Mouse (Mus musculus): ENCODE measurements at regions not wholly inside any gene's neighbourhood (a gene's known extent, or its start where the extent isn't known, plus 50 kb on each side); places are given as distances from the start of the nearest gene placed in this dataset.

GRCm38 (mm10) chr4:8998606-8999005 lies 759.8 kb upstream of the Car8 start:
- 79% methylated on average over 4 of the region's 4 CpGs for WGBS
- H3K79me2 ChIP-seq (replicated peaks; ENCODE audit: control insufficient read depth, insufficient read depth, low read length) = no peaks in the 10 kb centered on the region
- H3K36me3 ChIP-seq (ENCODE audit: control insufficient read depth, insufficient read depth, low read length) = no peaks in the 10 kb centered on the region
- no peak overlapping the region for H3K4me3 ChIP-seq
- intact Hi-C loops (cut with DNase I) = no loop called here
- TF ChIP-seq POLR2A (IDR thresholded peaks at IDR 0.05; ENCODE audit: insufficient read depth, low read depth, low read length) (no peak), CTCF (IDR thresholded peaks at IDR 0.05) (no peak)
- H3K9ac ChIP-seq (ENCODE audit: low read depth, low read length) = no peak overlapping the region
- no peak overlapping the region for H3K27ac ChIP-seq
- peaks cover 2% of the 10 kb centered on the region; the same call in 1 of the 2 replicates for H3K4me1 ChIP-seq (ENCODE audit: control insufficient read depth, insufficient read depth, low read length)
- no peaks in the 10 kb centered on the region for H3K27me3 ChIP-seq (ENCODE audit: control insufficient read depth, insufficient read depth, low read length)
- DNase-seq = no peak

GRCm38 (mm10) chr4:8992171-8992570 lies 753.3 kb upstream of the Car8 start:
- Histone ChIP-seq H3K4me3 (no peak overlapping the region), H3K27me3 (ENCODE audit: control insufficient read depth, insufficient read depth, low read length) (no peaks in the 10 kb centered on the region), H3K36me3 (ENCODE audit: control insufficient read depth, insufficient read depth, low read length) (no peaks in the 10 kb centered on the region), H3K79me2 (replicated peaks; ENCODE audit: control insufficient read depth, insufficient read depth, low read length) (no peaks in the 10 kb centered on the region), H3K9ac (ENCODE audit: low read depth, low read length) (no peak overlapping the region), H3K27ac (no peak overlapping the region), H3K4me1 (ENCODE audit: control insufficient read depth, insufficient read depth, low read length) (no peaks in the 10 kb centered on the region)
- TF ChIP-seq CTCF (IDR thresholded peaks at IDR 0.05) (no peak), EP300 (IDR thresholded peaks at IDR 0.05; ENCODE audit: insufficient read depth, low read depth, low read length) (no peak), POLR2A (IDR thresholded peaks at IDR 0.05; ENCODE audit: insufficient read depth, low read depth, low read length) (no peak)
- no peak for DNase-seq
- WGBS = 76% methylated on average over 1 of the region's 1 CpGs
- intact Hi-C loops (cut with DNase I) = no loop called here

GRCm38 (mm10) chr4:8990551-8990950 lies 751.7 kb upstream of the Car8 start:
- TF ChIP-seq POLR2A (IDR thresholded peaks at IDR 0.05; ENCODE audit: insufficient read depth, low read depth, low read length) (no peak), EP300 (IDR thresholded peaks at IDR 0.05; ENCODE audit: insufficient read depth, low read depth, low read length) (no peak), CTCF (IDR thresholded peaks at IDR 0.05) (no peak)
- Histone ChIP-seq H3K27me3 (ENCODE audit: control insufficient read depth, insufficient read depth, low read length) (no peaks in the 10 kb centered on the region), H3K4me3 (no peak overlapping the region), H3K27ac (no peak overlapping the region), H3K79me2 (replicated peaks; ENCODE audit: control insufficient read depth, insufficient read depth, low read length) (no peaks in the 10 kb centered on the region), H3K9ac (ENCODE audit: low read depth, low read length) (no peak overlapping the region), H3K4me1 (ENCODE audit: control insufficient read depth, insufficient read depth, low read length) (no peaks in the 10 kb centered on the region), H3K36me3 (ENCODE audit: control insufficient read depth, insufficient read depth, low read length) (no peaks in the 10 kb centered on the region)
- DNase-seq = no peak
- WGBS = 90% methylated on average over 5 of the region's 5 CpGs
- intact Hi-C loops (cut with DNase I) = no loop called here

GRCm38 (mm10) chr4:8989614-8990013 lies 750.8 kb upstream of the Car8 start:
- Histone ChIP-seq H3K79me2 (replicated peaks; ENCODE audit: control insufficient read depth, insufficient read depth, low read length) (no peaks in the 10 kb centered on the region), H3K9ac (ENCODE audit: low read depth, low read length) (no peak overlapping the region), H3K36me3 (ENCODE audit: control insufficient read depth, insufficient read depth, low read length) (no peaks in the 10 kb centered on the region), H3K4me3 (no peak overlapping the region), H3K4me1 (ENCODE audit: control insufficient read depth, insufficient read depth, low read length) (no peaks in the 10 kb centered on the region), H3K27ac (no peak overlapping the region), H3K27me3 (ENCODE audit: control insufficient read depth, insufficient read depth, low read length) (no peaks in the 10 kb centered on the region)
- intact Hi-C loops (cut with DNase I) = no loop called here
- TF ChIP-seq POLR2A (IDR thresholded peaks at IDR 0.05; ENCODE audit: insufficient read depth, low read depth, low read length) (no peak), EP300 (IDR thresholded peaks at IDR 0.05; ENCODE audit: insufficient read depth, low read depth, low read length) (no peak), CTCF (IDR thresholded peaks at IDR 0.05) (no peak)
- 95% methylated on average over 6 of the region's 6 CpGs for WGBS
- DNase-seq = no peak

GRCm38 (mm10) chr4:8989110-8989509 lies 750.3 kb upstream of the Car8 start:
- WGBS = 96% methylated on average over 4 of the region's 4 CpGs
- Histone ChIP-seq H3K9ac (ENCODE audit: low read depth, low read length) (no peak overlapping the region), H3K27ac (no peak overlapping the region), H3K79me2 (replicated peaks; ENCODE audit: control insufficient read depth, insufficient read depth, low read length) (no peaks in the 10 kb centered on the region), H3K27me3 (ENCODE audit: control insufficient read depth, insufficient read depth, low read length) (no peaks in the 10 kb centered on the region), H3K4me3 (no peak overlapping the region), H3K4me1 (ENCODE audit: control insufficient read depth, insufficient read depth, low read length) (no peaks in the 10 kb centered on the region), H3K36me3 (ENCODE audit: control insufficient read depth, insufficient read depth, low read length) (no peaks in the 10 kb centered on the region)
- DNase-seq = no peak
- TF ChIP-seq EP300 (IDR thresholded peaks at IDR 0.05; ENCODE audit: insufficient read depth, low read depth, low read length) = no peak
- TF ChIP-seq CTCF (IDR thresholded peaks at IDR 0.05) = no peak
- TF ChIP-seq POLR2A (IDR thresholded peaks at IDR 0.05; ENCODE audit: insufficient read depth, low read depth, low read length) = no peak
- intact Hi-C loops (cut with DNase I) = no loop called here

- WGBS = 35% methylated on average over 8 of the region's 8 CpGs
- Histone ChIP-seq H3K9ac (ENCODE audit: low read depth, low read length) (no peak overlapping the region), H3K4me1 (ENCODE audit: control insufficient read depth, insufficient read depth, low read length) (no peaks in the 10 kb centered on the region), H3K27ac (no peak overlapping the region), H3K4me3 (no peak overlapping the region), H3K79me2 (replicated peaks; ENCODE audit: control insufficient read depth, insufficient read depth, low read length) (no peaks in the 10 kb centered on the region), H3K36me3 (ENCODE audit: control insufficient read depth, insufficient read depth, low read length) (no peaks in the 10 kb centered on the region), H3K27me3 (ENCODE audit: control insufficient read depth, insufficient read depth, low read length) (no peaks in the 10 kb centered on the region)
- DNase-seq = no peak
- intact Hi-C loops (cut with DNase I) = no loop called here
- no peak for TF ChIP-seq POLR2A (IDR thresholded peaks at IDR 0.05; ENCODE audit: insufficient read depth, low read depth, low read length)
- TF ChIP-seq EP300 (IDR thresholded peaks at IDR 0.05; ENCODE audit: insufficient read depth, low read depth, low read length) = no peak
- TF ChIP-seq CTCF (IDR thresholded peaks at IDR 0.05) = no peak
These were observed 749.5 kb upstream of the Car8 start for GRCm38 (mm10) chr4:8988345-8988733.
